Mouse (Mus musculus): ENCODE data around the gene Dap. TPM values are rescaled to one million over a fixed set of nuclear protein-coding genes. Genes with fewer than 3 reads are reported as not detected.

Gene Dap
- 75.9 and 77.8 TPM in 2 replicates for polyA plus RNA-seq (2015; fragmentation: Nextera tagmentation; extraction: Ambion mirVana)

DNA sequence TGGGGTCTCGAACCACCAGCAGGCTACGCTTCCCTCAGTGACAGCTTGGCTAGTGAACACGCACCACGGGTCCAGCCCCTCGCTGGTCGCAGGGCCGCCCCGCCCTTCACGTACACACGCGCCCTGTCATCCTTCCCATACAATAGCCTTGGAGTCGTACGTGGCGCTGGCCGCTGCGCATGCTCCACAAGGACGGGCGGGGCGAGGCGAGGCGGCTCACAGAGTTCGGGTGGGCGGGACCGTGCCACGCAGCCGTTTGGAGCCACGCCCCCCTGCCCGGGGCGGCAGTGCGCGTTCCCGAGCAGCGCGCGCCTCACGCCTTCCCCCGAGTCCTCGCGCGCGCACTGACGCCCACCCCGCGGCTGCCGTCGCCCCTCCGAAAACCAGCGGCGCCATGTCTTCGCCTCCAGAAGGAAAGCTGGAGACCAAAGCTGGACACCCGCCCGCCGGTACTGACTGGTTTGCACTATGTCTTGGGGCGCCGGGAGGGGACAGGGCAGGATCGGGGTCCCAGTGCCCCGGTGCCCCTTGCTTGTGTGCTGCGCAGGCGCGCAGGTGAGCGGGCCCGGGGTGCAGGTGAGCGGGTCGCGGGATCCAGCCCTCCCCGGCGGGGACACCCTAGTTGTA, at the start of gene Dap:
Dap (plus strand) TSS at position 180 of the 627 bp plus-strand sequence.
- Histone ChIP-seq H3K27ac (ENCODE audit: low read depth) (peak within 1 kb of the TSS; percentile 91), H3K4me2 (ENCODE audit: low read depth, low read length) (peak within 1 kb of the TSS; percentile 89), H3K4me1 (ENCODE audit: insufficient read depth) (peaks cover 12% of the 10 kb centered on the region), H3K4me3 (ENCODE audit: low read depth, low read length) (peak within 1 kb of the TSS; percentile 84), H3K36me3 (replicated peaks; ENCODE audit: insufficient read depth, low read length) (no peaks in the 10 kb centered on the region), H3K27me3 (ENCODE audit: insufficient read depth, low read length) (no peaks in the 10 kb centered on the region), H3K9me3 (ENCODE audit: low read length) (no peaks in the 10 kb centered on the region), H3K9ac (replicated peaks) (peak within 1 kb of the TSS; percentile 93)
- DNase-seq (peak; percentile 98), ATAC-seq (peak; percentile 96)
- TF ChIP-seq EP300 (IDR thresholded peaks at IDR 0.05; ENCODE audit: low read depth) (no peak), CTCF (IDR thresholded peaks at IDR 0.05; ENCODE audit: low read depth) (no peak)
- WGBS (ENCODE audit: insufficient replicate concordance) = 3% methylated on average over 65 of the region's 67 CpGs

DNA sequence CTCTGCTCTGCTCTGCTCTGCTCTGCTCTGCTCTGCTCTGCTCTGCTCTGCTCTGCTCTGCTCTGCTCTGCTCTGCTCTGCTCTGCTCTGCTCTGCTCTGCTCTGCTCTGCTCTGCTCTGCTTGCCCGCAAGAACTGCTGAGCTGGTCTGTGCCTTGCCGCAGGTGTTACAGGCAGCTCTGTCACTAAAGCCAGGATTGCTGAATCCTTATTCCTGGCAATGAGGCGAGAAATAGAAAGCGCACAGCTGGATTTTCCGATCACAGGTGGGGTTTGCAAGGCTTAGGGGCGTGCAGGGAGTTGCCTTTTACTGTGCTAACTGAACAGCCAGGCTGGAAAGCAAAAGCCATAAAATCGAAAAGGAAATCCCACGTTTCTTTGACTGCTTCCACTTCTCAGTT, 47.5 kb upstream of the Dap start:
- Histone ChIP-seq H3K27me3 (ENCODE audit: insufficient read depth, low read length) (no peaks in the 10 kb centered on the region), H3K36me3 (replicated peaks; ENCODE audit: insufficient read depth, low read length) (no peaks in the 10 kb centered on the region), H3K9ac (replicated peaks) (no peak overlapping the region), H3K4me2 (ENCODE audit: low read depth, low read length) (no peak overlapping the region), H3K4me1 (ENCODE audit: insufficient read depth) (no peaks in the 10 kb centered on the region), H3K27ac (ENCODE audit: low read depth) (no peak overlapping the region), H3K9me3 (ENCODE audit: low read length) (no peaks in the 10 kb centered on the region), H3K4me3 (ENCODE audit: low read depth, low read length) (no peak overlapping the region)
- DNase-seq (no peak), ATAC-seq (no peak)
- 52% methylated on average over 8 of the region's 8 CpGs for WGBS (ENCODE audit: insufficient replicate concordance)
- TF ChIP-seq EP300 (IDR thresholded peaks at IDR 0.05; ENCODE audit: low read depth) = no peak
- no peak for TF ChIP-seq CTCF (IDR thresholded peaks at IDR 0.05; ENCODE audit: low read depth)

DNA sequence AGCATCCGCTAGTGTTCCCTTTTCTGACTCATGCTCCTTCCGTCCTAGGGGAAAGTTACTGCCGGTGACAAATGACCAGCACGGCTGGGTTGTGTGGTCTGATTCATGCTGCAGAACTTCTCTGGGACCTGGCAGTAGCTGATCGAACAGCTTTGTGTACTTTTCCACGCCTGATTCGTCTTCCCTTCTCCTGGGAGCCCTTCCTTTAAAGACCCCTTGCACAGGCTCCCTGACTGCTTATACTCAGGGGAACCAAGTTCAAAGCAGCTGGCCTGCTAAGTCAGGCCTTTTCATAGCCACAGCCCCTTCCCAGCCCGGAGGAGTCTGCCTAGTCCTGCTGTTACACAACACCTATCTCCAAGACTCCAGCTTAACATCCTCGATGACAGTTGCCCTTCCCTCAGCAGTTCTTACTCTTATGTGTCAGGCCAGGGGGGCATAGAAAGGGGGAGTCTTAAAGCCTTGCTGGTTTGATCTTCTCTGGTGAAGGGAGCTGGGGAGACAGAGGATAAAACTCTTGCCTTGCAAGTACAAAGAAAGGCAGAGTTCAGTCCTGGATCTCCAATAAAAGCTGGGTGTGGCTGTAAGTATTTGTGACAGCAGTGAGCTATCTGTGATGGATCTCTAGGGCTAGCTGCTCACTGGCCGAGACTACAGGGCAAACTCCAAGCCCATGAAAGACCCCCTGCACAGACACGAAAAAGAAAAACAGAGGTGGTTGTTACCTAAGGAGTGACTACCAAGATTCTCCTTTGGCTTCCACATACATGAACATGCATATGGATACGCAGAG, 39.3 kb upstream of the Dap start:
- WGBS (ENCODE audit: insufficient replicate concordance) = 63% methylated on average over 12 of the region's 12 CpGs

GRCm38 (mm10) chr15:31185506-31185905, 38.6 kb upstream of the Dap start:
- ATAC-seq = no peak
- TF ChIP-seq CTCF (IDR thresholded peaks at IDR 0.05; ENCODE audit: low read depth) (no peak), EP300 (IDR thresholded peaks at IDR 0.05; ENCODE audit: low read depth) (no peak)
- no peak overlapping the region for H3K4me3 ChIP-seq (ENCODE audit: low read depth, low read length)
- H3K4me1 ChIP-seq (ENCODE audit: insufficient read depth) = no peaks in the 10 kb centered on the region
- DNase-seq = no peak
- no peak overlapping the region for H3K27ac ChIP-seq (ENCODE audit: low read depth)
- no peak overlapping the region for H3K9ac ChIP-seq (replicated peaks)
- H3K4me2 ChIP-seq (ENCODE audit: low read depth, low read length) = no peak overlapping the region
- no peaks in the 10 kb centered on the region for H3K9me3 ChIP-seq (ENCODE audit: low read length)
- no peaks in the 10 kb centered on the region for H3K36me3 ChIP-seq (replicated peaks; ENCODE audit: insufficient read depth, low read length)
- 68% methylated on average over 5 of the region's 5 CpGs for WGBS (ENCODE audit: insufficient replicate concordance)
- H3K27me3 ChIP-seq (ENCODE audit: insufficient read depth, low read length) = no peaks in the 10 kb centered on the region

More for the DNA sequence above, 39.3 kb upstream of the Dap start:
- Histone ChIP-seq H3K4me3 (ENCODE audit: low read depth, low read length) (no peak overlapping the region), H3K27me3 (ENCODE audit: insufficient read depth, low read length) (no peaks in the 10 kb centered on the region), H3K9me3 (ENCODE audit: low read length) (no peaks in the 10 kb centered on the region), H3K27ac (ENCODE audit: low read depth) (no peak overlapping the region), H3K4me2 (ENCODE audit: low read depth, low read length) (no peak overlapping the region), H3K36me3 (replicated peaks; ENCODE audit: insufficient read depth, low read length) (no peaks in the 10 kb centered on the region), H3K4me1 (ENCODE audit: insufficient read depth) (no peaks in the 10 kb centered on the region), H3K9ac (replicated peaks) (no peak overlapping the region)
- no peak for DNase-seq
- no peak for TF ChIP-seq CTCF (IDR thresholded peaks at IDR 0.05; ENCODE audit: low read depth)
- no peak for TF ChIP-seq EP300 (IDR thresholded peaks at IDR 0.05; ENCODE audit: low read depth)
- ATAC-seq = no peak

DNA sequence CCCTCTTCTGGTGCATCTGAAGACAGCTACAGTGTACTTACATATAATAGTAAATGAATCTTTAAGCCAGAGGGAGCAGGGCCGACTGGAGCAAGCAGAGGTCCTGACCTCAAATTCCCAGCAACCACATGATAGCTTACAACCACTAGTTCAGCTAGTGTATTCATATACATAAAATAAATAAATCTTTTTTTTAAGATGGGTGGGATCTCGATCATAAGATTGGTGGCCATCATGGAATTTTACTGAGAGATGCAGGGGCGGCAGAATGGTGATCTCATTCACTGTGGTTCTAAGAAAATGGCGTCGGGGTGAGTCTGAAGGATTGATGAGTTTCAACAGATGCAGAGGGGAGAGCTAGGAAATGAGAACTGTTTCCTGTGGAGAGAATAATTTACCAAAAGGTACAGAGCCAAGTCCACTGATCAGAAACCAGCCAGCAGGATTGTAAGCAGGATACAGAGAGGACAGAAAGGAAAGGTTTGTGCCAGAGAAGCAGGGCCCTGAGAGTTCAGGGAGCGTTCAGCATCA, 37.7 kb upstream of the Dap start:
- Histone ChIP-seq H3K27ac (ENCODE audit: low read depth) (no peak overlapping the region), H3K27me3 (ENCODE audit: insufficient read depth, low read length) (no peaks in the 10 kb centered on the region), H3K9me3 (ENCODE audit: low read length) (no peaks in the 10 kb centered on the region), H3K36me3 (replicated peaks; ENCODE audit: insufficient read depth, low read length) (no peaks in the 10 kb centered on the region), H3K9ac (replicated peaks) (no peak overlapping the region), H3K4me1 (ENCODE audit: insufficient read depth) (no peaks in the 10 kb centered on the region), H3K4me2 (ENCODE audit: low read depth, low read length) (no peak overlapping the region), H3K4me3 (ENCODE audit: low read depth, low read length) (no peak overlapping the region)
- 68% methylated on average over 6 of the region's 6 CpGs for WGBS (ENCODE audit: insufficient replicate concordance)
- ATAC-seq (no peak), DNase-seq (no peak)
- no peak for TF ChIP-seq EP300 (IDR thresholded peaks at IDR 0.05; ENCODE audit: low read depth)
- TF ChIP-seq CTCF (IDR thresholded peaks at IDR 0.05; ENCODE audit: low read depth) = no peak

- no peak overlapping the region for H3K27ac ChIP-seq (ENCODE audit: low read depth)
- no peak for ATAC-seq
- H3K4me1 ChIP-seq (ENCODE audit: insufficient read depth) = no peaks in the 10 kb centered on the region
- no peaks in the 10 kb centered on the region for H3K27me3 ChIP-seq (ENCODE audit: insufficient read depth, low read length)
- H3K36me3 ChIP-seq (replicated peaks; ENCODE audit: insufficient read depth, low read length) = no peaks in the 10 kb centered on the region
- DNase-seq = no peak
- WGBS (ENCODE audit: insufficient replicate concordance) = 93% methylated on average over 1 of the region's 1 CpGs
- H3K9ac ChIP-seq (replicated peaks) = no peak overlapping the region
- H3K9me3 ChIP-seq (ENCODE audit: low read length) = no peaks in the 10 kb centered on the region
- H3K4me2 ChIP-seq (ENCODE audit: low read depth, low read length) = no peak overlapping the region
- TF ChIP-seq CTCF (IDR thresholded peaks at IDR 0.05; ENCODE audit: low read depth) = no peak
- no peak for TF ChIP-seq EP300 (IDR thresholded peaks at IDR 0.05; ENCODE audit: low read depth)
- H3K4me3 ChIP-seq (ENCODE audit: low read depth, low read length) = no peak overlapping the region
These were observed 31.6 kb upstream of the Dap start for GRCm38 (mm10) chr15:31192563-31192962.

All from liver, postnatal 0 days (tissue).